Mouse (Mus musculus) adrenal gland, postnatal 10 days (tissue): ENCODE data around the gene Pkib. TPM values are rescaled to one million over a fixed set of nuclear protein-coding genes. Genes with fewer than 3 reads are reported as not detected.

Experiments used
- DNase-seq: peaks from one replicate; pipeline ENCODE4 v3.0.0; 2021; ENCODE audit warnings: mixed read lengths
- long read RNA-seq, 2 experiments: library from polyadenylated mRNA; stranded (forward); transcript quantifications; one replicate each; pipeline ENCODE4 v2.0.0; 2021
- total RNA-seq, 2 experiments: library from RNA; stranded (reverse); gene quantifications; 2 replicates each; pipeline ENCODE4 v1.2.3; 2021

The Pkib gene
- 1 to 10 TPM in 1 of 2 experiments, under 1 TPM in 1; 0.57 to 1.3 TPM for total RNA-seq
- long read RNA-seq, experiment 1, result 0 reads
- long read RNA-seq, experiment 2, partial matches to known transcripts, result 0 of 1 reads
- long read RNA-seq, experiment 2, other reads (novel, unspliced or antisense), result 1 of 1 reads

- peak; percentile 56 for DNase-seq
Observed at GRCm38 (mm10) chr10:57631896-57632867, at the start of gene Pkib. Gene Pkib (plus strand): TSS chr10:57631981.

DNA sequence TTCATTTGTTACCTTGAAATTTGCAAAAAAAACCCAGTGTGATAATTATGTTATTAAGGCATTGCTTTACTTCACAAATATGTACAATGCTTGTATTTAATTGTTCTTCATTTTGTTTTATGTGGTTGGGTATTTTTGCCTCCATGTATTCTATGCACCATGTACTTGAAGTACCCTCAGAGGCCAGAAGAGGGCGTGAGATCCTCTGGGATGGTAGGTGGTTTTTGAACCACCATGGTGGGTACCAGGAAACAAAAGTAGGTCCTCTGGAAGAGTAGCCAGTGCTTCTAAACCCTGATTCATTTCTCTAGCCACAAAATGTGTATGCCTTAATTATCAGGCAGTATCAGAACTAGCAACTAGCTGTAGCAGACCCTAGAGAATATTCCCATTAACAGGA, 47.9 kb upstream of the Pkib start:
- no peak for DNase-seq

DNA sequence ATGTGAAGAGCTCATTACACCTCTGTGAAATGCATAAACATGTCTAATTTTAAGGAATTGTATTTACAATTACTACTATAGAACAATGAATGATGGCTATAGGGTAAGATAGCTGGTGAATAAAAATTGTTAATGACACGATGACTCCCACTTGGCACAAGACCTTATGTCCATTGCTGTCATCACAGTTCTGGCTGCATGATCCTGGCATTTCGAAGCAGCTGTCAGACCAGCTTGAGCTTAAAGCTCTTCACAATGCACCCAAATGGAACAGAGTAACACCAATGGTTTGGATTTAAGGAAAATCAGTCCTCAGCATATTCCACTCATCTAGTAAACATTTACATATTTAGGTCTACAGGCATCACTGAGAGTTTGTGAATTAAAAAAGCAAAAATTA, 37.5 kb upstream of the Pkib start:
- DNase-seq, result no peak

- DNase-seq, result no peak
Observed at GRCm38 (mm10) chr10:57597172-57597571, 34.6 kb upstream of the Pkib start.

DNA sequence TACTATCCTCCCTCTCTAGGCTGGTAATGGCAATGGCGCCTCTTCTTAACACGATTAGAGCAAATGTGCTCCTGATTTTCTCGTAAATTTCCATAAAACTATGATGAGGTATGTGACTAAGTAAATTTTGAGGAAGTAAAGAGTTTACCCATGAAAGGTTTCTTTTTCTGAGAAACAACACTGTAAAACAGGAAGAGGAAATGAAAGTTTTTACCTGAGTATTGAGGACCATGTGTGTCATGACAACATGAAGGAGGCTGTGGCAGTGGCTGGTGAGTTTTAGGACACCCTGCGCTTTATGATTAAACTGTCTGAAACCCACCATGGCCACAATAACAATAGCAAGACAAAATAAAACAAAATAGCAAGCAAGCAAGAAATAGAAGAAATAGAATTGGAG, 28.8 kb upstream of the Pkib start:
- DNase-seq, result no peak

DNA sequence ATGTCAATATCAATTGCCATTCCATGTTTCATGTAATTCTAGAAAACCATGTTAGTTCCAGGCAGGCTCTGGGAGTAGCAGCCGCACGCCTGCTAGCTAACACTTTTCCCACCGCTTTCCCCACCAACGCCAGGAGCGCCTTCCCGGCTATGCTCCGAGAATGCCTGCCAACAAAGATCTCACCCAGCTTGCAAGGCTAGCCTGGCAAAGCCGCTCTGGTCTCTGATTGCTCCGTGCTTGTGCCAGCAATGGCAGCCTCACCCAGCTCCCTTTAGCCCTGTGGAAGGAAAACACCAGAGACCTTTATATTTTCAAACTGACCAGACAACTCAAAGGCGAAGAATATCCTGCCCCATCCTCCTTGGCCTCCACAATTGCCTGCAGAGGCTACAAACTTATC, 8.5 kb upstream of the Pkib start:
- no peak for DNase-seq

DNA sequence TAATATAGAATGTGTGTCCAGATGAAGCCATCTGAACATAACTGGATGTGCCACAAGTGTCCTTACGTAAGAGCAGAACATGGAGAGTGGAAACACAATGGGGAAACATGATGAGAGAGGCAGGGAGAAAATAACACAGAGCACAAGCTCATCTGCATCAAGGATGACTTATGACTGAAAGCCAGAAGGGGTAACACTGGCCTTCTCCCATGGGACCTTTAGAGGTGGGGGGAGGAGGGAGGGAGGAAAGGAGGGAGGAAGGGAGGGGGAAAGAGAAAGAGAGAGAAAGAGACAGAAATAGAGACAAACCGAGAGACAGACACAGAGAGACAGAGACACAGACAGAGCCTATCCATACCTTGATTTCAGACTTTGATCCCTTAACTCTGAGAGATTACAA, 4.0 kb upstream of the Pkib start:
- DNase-seq, result no peak

DNA sequence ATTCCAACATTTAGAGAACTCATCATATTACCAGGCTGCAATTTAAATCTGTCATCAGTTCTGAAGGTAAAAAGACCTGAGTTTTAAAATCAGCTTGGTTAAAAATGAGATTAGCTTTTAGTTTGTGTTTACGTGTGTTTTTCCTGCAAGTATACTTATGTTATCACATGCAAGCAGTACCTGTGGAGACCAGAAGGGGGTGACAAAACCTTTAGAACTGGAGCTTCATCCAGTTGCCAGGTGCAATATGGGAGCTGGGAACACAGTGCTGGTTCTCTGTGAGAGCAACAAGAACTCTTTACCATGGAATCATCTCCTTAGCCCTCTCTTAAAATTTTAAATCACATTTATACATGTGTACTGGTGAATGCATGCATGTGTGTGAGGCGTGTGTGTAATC, 1.2 kb upstream of the Pkib start:
- DNase-seq, result no peak

- no peak for DNase-seq
Observed at GRCm38 (mm10) chr10:57632868-57633240, 1.1 kb downstream of the Pkib start.

DNA sequence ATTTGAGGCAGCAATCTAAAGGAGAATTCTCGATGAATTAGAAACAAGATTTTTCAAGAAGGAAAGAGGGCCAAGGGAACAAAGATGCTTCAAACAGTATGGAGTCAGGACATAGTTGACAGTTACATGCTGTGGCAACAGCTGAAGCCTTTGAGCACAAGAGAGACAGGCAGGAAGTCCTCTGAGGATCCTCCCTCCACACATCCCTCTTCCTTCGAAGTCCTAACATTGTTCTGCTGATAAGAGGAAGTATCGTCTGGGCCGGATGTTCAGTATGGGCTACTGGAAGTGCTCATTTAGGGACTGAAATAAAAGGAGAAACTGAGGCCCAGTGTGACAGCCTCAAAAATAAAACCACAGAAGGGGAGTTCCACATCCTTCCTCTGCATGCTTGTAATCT, 5.2 kb downstream of the Pkib start:
- no peak for DNase-seq

GRCm38 (mm10) chr10:57638250-57638649, 6.5 kb downstream of the Pkib start:
- no peak for DNase-seq

GRCm38 (mm10) chr10:57639540-57639939, 7.8 kb downstream of the Pkib start:
- DNase-seq, result no peak

- DNase-seq, result no peak
Observed at GRCm38 (mm10) chr10:57653297-57653696, 21.5 kb downstream of the Pkib start.

DNA sequence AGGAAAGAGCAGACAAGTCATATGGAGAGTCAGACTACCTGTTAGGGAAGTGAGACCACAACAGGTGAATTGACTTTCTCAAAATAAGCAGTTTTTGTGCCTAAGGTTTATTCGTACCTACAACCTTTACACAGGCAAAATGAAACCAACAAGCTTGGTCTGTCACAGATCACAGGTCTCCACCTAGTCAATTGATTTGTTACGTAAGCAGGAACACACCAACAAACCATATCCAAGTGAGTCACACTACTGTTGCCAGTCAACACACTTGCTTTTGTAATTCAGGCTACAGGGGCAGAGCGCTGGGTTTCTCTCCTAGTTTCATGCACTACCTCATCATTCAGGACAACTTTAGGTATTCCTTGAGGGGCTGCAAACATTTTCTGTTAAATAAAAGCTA, 28.7 kb downstream of the Pkib start:
- no peak for DNase-seq

- DNase-seq, result no peak
Observed at GRCm38 (mm10) chr10:57663758-57664157, 32.0 kb downstream of the Pkib start.

- DNase-seq, result no peak
Observed at GRCm38 (mm10) chr10:57664253-57664652, 32.5 kb downstream of the Pkib start.

DNA sequence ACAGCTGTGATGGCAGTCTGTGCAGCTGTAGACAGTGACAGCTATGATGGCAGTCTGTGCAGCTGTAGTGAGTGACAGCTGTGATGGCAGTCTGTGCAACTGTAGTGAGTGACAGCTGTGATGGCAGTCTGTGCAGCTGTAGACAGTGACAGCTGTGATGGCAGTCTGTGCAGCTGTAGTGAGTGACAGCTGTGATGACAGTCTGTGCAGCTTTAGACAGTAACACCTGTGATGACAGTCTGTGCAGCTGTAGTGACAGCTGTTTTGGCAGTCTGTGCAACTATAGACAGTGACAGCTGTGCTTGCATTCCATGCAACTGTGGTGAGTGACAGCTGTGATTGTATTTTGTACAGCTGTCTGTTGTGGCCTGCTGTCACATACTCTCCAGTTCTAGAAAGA, 44.0 kb downstream of the Pkib start:
- DNase-seq, result no peak

- DNase-seq, result no peak
Observed at GRCm38 (mm10) chr10:57687999-57688398, 56.2 kb downstream of the Pkib start.

GRCm38 (mm10) chr10:57690161-57690560, 58.4 kb downstream of the Pkib start:
- no peak for DNase-seq

DNA sequence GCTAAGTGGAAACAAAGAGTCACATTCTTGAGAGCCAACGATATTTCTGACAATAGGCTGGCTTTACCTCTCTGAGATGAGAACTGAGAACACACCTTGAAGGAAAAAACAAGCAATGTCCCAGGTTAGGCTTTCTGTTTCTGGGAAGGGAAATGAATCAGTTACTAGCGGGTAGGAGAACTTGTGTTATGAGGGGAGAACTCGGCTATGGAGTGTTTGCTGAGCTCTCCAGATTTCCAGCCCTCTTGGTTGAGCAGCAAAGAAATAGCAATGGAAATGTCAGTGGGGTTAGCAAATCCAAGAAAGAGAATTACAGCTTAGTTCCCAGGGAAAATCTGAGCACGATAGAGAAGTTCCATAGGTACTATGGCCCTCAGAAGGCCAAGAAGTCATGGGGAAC, 70.5 kb downstream of the Pkib start:
- no peak for DNase-seq

DNA sequence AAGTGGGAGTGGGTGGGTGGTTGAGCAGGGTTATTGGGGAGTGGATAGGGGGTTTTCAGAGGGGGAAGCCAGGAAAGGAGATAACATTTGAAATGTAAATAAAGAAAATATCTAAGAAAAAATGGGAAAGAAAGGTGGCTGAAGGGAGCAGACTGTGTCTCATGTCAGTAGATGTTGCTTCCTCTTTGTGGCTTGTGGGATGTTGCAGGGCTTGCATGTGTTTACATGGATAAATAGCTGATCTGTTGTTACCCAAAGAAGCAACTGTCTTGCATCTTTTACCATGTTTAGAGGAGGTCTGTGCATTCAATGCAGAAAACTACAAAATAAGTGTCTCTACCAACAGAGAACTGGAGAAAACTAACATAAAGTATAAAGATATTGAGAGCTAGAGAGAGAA, 89.3 kb downstream of the Pkib start:
- DNase-seq, result no peak

DNA sequence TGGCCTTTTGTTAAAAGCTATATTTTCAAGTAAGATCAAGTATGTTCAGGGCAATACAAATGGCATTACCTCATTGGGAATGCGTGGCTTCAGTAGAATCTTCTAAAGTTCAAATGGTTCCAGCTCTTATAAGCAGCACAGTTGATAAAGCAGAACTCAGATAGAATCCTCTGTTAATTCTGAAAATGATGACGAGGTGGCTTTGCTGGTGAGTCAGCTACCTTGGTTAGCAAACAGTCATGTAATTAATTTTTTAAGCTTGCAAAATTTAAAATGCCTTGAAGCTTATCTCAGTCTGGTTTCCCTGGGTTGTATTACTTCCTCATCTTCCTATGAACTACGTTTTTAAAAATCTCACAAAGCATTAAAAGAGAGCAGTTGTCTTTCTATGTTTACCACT, 90.6 kb downstream of the Pkib start:
- DNase-seq, result no peak

DNA sequence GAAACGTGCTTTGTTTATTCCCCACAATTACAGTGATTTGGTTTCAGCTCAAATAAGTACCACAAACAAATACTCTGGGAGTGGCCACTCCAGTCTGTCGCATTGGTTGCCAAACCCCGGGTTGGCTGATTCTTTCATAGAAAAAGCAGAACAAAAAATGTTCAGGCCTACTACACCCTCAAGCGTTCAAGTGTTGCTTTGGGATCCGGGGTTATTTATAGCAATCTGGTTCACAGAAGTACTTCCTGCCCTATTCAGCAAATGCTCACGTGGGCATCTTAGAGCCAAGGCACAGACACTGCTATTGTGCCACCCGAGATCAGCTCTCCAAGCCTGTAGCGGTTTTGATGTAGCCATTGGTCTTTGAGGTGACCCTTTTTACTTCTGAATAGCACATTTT, 95.9 kb downstream of the Pkib start:
- DNase-seq, result no peak

DNA sequence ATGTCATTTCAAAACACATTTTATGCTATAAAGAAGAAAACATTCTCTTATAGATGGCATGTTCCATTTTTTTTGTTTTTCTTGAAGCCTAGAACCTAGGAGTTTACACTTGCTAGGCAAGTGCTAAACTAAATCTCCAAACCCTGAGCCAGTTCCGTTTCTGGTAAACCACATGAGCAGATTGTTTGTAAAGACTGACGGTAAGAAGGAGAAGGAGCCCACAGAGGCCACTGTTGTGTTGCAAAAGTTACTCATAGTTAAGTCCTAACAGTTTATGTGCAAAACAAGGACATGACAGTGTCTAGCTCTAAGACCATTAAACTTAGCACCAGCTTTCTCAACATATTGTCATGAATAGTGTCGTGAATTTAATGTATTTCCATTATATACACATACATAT, 99.9 kb downstream of the Pkib start:
- DNase-seq, result no peak
